Mouse (Mus musculus) B cell, adult (primary cell): Measurements from ENCODE around the gene Mum1. TPM values are rescaled to one million over a fixed set of nuclear protein-coding genes. Genes with fewer than 3 reads are reported as not detected.

Source experiments
- total RNA-seq: library from RNA; stranded (reverse); gene quantifications from 4 replicates; pipeline ENCODE4 v1.2.4, GENCODE M21; 2023; ENCODE audit not compliant: inconsistent age

The Mum1 gene
- total RNA-seq, result 54.4 to 64.3 TPM (median 58.3 TPM) in 4 replicates

DNA sequence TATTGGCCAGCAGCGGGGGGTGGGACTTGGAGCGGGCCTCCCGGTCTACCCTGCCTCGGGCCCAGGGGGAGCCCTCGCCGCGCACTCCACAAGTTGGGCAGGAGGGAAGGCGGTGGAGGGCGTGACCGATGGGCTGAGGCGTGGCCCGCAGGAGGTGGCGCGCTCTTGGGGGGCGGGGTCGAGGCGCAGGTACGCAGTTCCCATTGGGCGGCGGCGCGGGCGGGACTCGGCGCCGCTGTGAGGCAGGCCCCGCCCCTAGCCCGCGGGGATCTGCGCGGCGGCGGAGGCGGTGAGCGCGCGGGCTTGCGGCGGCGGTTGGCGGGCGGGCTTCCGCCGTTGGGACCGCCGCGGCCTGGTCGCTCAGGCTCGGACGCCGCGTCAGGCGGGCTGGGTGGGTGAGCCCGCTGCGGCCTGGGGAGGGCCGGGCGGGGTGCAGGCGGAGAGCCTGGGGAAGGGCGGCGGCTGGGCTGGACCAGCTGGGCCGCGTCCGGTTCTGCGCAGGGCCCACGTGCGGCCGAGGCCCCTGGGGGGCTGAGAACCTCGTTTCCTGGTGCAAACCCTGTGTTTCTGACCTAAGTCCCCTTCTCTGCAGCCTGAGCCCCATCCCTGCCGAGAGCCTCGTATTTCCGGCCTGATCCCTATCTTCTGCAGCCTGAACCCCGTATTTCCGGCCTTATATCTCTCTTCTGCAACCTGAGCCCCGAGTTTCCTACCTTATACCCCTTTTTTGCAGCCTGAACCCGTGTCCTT lies at the start of gene Mum1:
TSS of gene Mum1 (plus strand) at position 19 of the 750 bp plus-strand sequence.

DNA sequence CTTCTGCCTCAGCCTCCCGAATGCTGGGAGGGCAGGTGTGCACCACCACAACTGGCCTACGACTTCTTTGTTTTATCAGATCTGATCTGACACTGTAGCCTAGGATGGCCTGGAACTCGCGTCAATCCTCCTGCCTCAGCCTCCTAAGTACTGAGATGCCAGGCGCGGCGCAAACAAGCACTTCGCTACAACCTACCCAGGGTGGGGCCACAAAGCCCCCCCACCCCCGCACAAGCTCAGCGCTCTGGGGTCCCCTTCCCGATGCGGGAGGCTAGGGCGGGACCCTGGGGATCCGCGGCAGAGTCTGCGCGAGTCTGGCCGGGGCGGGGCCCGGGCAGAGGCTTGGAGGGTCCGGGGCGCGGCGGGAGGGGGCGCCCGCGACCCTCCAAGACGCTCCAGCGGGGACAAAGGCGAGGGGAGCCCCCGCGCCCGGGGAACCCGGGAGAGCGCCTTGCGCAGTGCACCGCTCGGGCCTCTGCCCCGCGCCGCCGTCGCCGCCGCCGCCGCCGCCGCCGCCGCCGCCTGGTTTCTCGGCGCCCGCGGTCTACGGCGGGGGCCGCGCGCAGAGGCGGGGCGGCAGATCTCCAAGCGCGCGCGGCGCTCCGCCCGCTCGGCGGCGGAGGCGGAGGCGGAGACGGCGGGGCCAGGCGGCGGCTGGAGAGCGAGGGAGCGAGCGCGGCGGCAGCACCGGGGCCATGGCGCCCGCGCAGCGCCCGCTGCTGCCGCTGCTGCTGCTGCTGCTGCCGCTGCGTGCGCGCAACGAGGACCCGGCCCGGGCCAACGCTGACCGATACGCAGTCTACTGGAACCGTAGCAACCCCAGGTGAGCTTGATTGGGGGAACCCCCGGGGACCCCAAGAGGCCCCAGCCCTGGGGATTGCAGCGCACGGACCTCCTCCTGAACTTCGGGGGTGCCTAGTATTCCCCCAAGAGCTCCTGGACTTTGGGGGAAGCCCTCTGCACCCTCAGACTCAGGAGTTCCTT lies 46.9 kb upstream of the Mum1 start, which contains the start of gene Efna2:
TSS of gene Efna2 (plus strand) at position 415 of the 984 bp plus-strand sequence.

GRCm38 (mm10) chr10:80248971-80249640 lies 22.9 kb downstream of the Mum1 start, which contains the start of gene Ndufs7:
TSS of gene Ndufs7 (plus strand) at chr10:80249121.

GRCm38 (mm10) chr10:80260642-80261584 lies 34.7 kb downstream of the Mum1 start, which contains the start of the genes Gamt and Dazap1:
TSS of gene Gamt (minus strand) at chr10:80261012.
TSS of gene Dazap1 (plus strand) at chr10:80261486.

DNA sequence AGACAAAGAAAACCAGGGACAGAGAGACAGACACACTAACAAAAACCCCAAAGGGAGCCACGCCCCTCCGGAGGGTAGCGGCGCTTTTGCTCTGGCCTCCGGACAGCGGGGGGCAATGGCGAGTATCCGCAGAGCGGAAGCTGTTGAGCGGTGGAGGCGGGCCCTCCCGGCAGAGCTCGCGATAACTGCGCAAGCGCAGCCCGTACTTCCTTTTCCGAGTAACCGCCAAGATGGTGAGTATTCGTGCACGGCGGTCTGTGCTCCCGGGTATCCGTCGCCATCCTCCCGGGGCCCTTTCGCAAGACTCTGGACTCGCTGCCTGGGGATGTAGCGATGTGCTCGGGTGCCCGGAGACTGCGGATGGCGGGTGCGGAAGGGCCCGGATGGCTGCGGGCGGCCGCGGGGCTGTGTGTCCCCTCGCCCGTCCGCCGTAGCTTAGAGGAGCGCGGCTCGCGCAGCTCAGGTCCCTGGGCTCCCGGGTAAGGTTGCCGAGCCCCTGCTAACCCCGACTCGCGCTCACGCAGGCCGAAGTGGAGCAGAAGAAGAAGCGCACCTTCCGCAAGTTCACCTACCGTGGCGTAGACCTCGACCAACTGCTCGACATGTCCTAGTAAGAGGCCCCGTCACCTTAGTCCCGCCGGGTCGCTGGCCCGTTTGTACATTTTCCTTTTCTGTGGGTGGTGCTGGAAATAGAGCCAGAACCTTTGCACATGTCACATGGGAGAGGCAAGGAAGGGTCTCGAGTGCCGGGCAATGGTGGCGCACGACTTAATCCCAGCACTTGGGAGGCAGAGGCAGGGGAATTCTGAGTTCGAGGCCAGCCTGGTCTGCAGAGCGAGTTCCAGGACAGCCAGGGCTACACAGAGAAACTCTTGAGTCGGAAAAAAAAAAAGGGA lies 66.3 kb downstream of the Mum1 start, which contains the start of gene Rps15:
TSS of gene Rps15 (plus strand) at position 203 of the 896 bp plus-strand sequence.

Other genes starting within 250 kb of the Mum1 start
- 157 to 164 TPM (median 160 TPM) in 4 replicates for gene Tmem259, start 242.1 kb upstream of the Mum1 start, total RNA-seq
- 325 to 361 TPM (median 340 TPM) in 4 replicates for gene Cnn2, start 237.8 kb upstream of the Mum1 start, total RNA-seq
- gene Abca7, start 229.9 kb upstream of the Mum1 start, total RNA-seq, result 53.9 to 56.0 TPM (median 54.6 TPM) in 4 replicates
- 493 to 520 TPM (median 510 TPM) in 4 replicates for gene Arhgap45, start 209.8 kb upstream of the Mum1 start, total RNA-seq
- 73.4 to 86.2 TPM (median 75.9 TPM) in 4 replicates for gene Polr2e, start 186.6 kb upstream of the Mum1 start, total RNA-seq
- gene Gpx4, start 179.3 kb upstream of the Mum1 start, total RNA-seq, result 124 to 132 TPM (median 128 TPM) in 4 replicates
- 109 to 122 TPM (median 117 TPM) in 4 replicates for gene Sbno2, start 120.9 kb upstream of the Mum1 start, total RNA-seq
- gene Stk11, start 110.6 kb upstream of the Mum1 start, total RNA-seq, result 173 to 183 TPM (median 178 TPM) in 4 replicates
- 164 to 190 TPM (median 176 TPM) in 4 replicates for gene Atp5d, start 87.8 kb upstream of the Mum1 start, total RNA-seq
- gene Cbarp, start 85.6 kb upstream of the Mum1 start, total RNA-seq, result 5.9 to 9.3 TPM (median 6.8 TPM) in 4 replicates
- 143 to 168 TPM (median 155 TPM) in 4 replicates for gene Midn, start 78.2 kb upstream of the Mum1 start, total RNA-seq
- 183 to 228 TPM (median 208 TPM) in 4 replicates for gene Cirbp, start 60.4 kb upstream of the Mum1 start, total RNA-seq
- gene 1600002K03Rik, start 53.5 kb upstream of the Mum1 start, total RNA-seq, result 10.6 to 16.3 TPM (median 15.1 TPM) in 4 replicates
- gene Efna2, start 47.0 kb upstream of the Mum1 start, total RNA-seq, result 0.24 to 0.51 TPM in 2 of 4 replicates, not detected in the others
- gene Ndufs7, start 22.7 kb downstream of the Mum1 start, total RNA-seq, result 92.8 to 97.3 TPM (median 95.1 TPM) in 4 replicates
- 1.1 to 3.1 TPM (median 1.8 TPM) in 4 replicates for gene Gamt, start 34.6 kb downstream of the Mum1 start, total RNA-seq
- gene Dazap1, start 35.1 kb downstream of the Mum1 start, total RNA-seq, result 136 to 154 TPM (median 146 TPM) in 4 replicates
- gene Rps15, start 66.0 kb downstream of the Mum1 start, total RNA-seq, result 2,693 to 2,994 TPM (median 2,870 TPM) in 4 replicates
- 0.24 to 0.32 TPM (median 0.26 TPM) in 4 replicates for gene Apc2, start 69.5 kb downstream of the Mum1 start, total RNA-seq
- gene 2310011J03Rik, start 94.1 kb downstream of the Mum1 start, total RNA-seq, result 22.2 to 28.8 TPM (median 26.5 TPM) in 4 replicates
- gene Pcsk4, start 103.1 kb downstream of the Mum1 start, total RNA-seq, result 0.57 to 1.9 TPM (median 1.1 TPM) in 4 replicates
- gene Reep6, start 103.5 kb downstream of the Mum1 start, total RNA-seq, result 0.42 TPM in 1 of 4 replicates, not detected in the others
- gene Adamtsl5, start 122.0 kb downstream of the Mum1 start, total RNA-seq, result not detected in 4 replicates
- not detected in 4 replicates for gene Plk5, start 130.0 kb downstream of the Mum1 start, total RNA-seq
- gene Mex3d, start 161.2 kb downstream of the Mum1 start, total RNA-seq, result 6.5 to 9.5 TPM (median 8.0 TPM) in 4 replicates
- gene Mbd3, start 173.1 kb downstream of the Mum1 start, total RNA-seq, result 92.7 to 106 TPM (median 96.9 TPM) in 4 replicates
- gene Uqcr11, start 180.4 kb downstream of the Mum1 start, total RNA-seq, result 67.9 to 79.6 TPM (median 73.1 TPM) in 4 replicates
- gene Tcf3, start 207.2 kb downstream of the Mum1 start, total RNA-seq, result 176 to 212 TPM (median 193 TPM) in 4 replicates